Mouse (Mus musculus): ENCODE results near the gene S100a16.

The S100a16 gene

GRCm38 (mm10) chr3:90586906-90587305 lies 49.9 kb downstream of the S100a16 start:
- no peak for DNase-seq

- DNase-seq, result no peak
Measured at GRCm38 (mm10) chr3:90587361-90588101, 50.5 kb downstream of the S100a16 start.

- DNase-seq, result no peak
Measured at GRCm38 (mm10) chr3:90589390-90589789, 52.3 kb downstream of the S100a16 start.

- no peak for DNase-seq
Measured at GRCm38 (mm10) chr3:90589947-90590346, 52.9 kb downstream of the S100a16 start, which contains the start of gene S100a2. Gene S100a2, plus strand, starts transcription at chr3:90590247.
